Mouse (Mus musculus) embryonic facial prominence, embryonic 14.5 days (tissue): ENCODE data around the gene Kcnk15. TPM values are rescaled to one million over a fixed set of nuclear protein-coding genes. Genes with fewer than 3 reads are reported as not detected.

ENCODE experiments used
- ATAC-seq: fragments of 200-750 bp; cut with Nextera tagmentation; 2 replicates; pipeline ENCODE4 v1.8.0; 2017; ENCODE audit warnings: low read depth, moderate number of reproducible peaks, moderate TSS enrichment
- DNase-seq: peaks from one replicate; pipeline ENCODE4 v3.0.0-alpha.2; 2015; ENCODE audit warnings: low spot score
- H3K27ac ChIP-seq: fragments of 300-500 bp; sonication (generic); replicated peaks from 2 replicates; pipeline ENCODE4 v1.5.1; 2014; ENCODE audit warnings: low read depth, mild to moderate bottlenecking, low read length, moderate library complexity
- H3K27me3 ChIP-seq: fragments of 300-500 bp; sonication (generic); replicated peaks from 2 replicates; pipeline ENCODE4 v1.6.1; 2014; ENCODE audit warnings: low read length; ENCODE audit not compliant: control insufficient read depth, insufficient read depth
- H3K36me3 ChIP-seq: fragments of 300-500 bp; sonication (generic); 2 replicates; pipeline ENCODE4 v1.6.1; 2014; ENCODE audit warnings: low read length, mixed read lengths; ENCODE audit not compliant: control insufficient read depth, insufficient read depth
- H3K4me1 ChIP-seq: fragments of 300-500 bp; sonication (generic); 2 replicates; pipeline ENCODE4 v1.6.1; 2014; ENCODE audit warnings: antibody characterized with exemption, low read length; ENCODE audit not compliant: control insufficient read depth, insufficient read depth
- H3K4me2 ChIP-seq: fragments of 300-500 bp; sonication (generic); 2 replicates; pipeline ENCODE4 v1.6.1; 2014; ENCODE audit warnings: low read depth, mild to moderate bottlenecking, low read length, moderate library complexity, mixed read lengths
- H3K4me3 ChIP-seq: fragments of 300-500 bp; sonication (generic); 2 replicates; pipeline ENCODE4 v1.5.1; 2014; ENCODE audit warnings: low read depth, mild to moderate bottlenecking, low read length
- H3K9ac ChIP-seq: fragments of 300-500 bp; sonication (generic); 2 replicates; pipeline ENCODE4 v1.6.1; 2014; ENCODE audit warnings: low read depth, mild to moderate bottlenecking, low read length, moderate library complexity, mixed read lengths
- H3K9me3 ChIP-seq: fragments of 300-500 bp; sonication (generic); 2 replicates; pipeline ENCODE4 v1.6.1; 2016; ENCODE audit warnings: low read length; ENCODE audit not compliant: control insufficient read depth
- WGBS: fragments of 180-500 bp; shearing (Covaris S2); extraction: QIAGEN DNeasy Blood & Tissue Kit; methylation state at CpG from one replicate; pipeline ENCODE4 v1.1.7; 2014; 5-methylcytosine and 5-hydroxymethylcytosine counted together
- polyA plus RNA-seq: library from polyadenylated mRNA; unstranded; fragments of >200 nt; fragmentation: Nextera tagmentation; extraction: Ambion mirVana; gene quantifications from 2 replicates; pipeline ENCODE4 v1.2.1, GENCODE M21; 2014

The Kcnk15 gene
- polyA plus RNA-seq: not detected in 2 replicates

GRCm38 (mm10) chr2:163853461-163853901 is at the start of gene Kcnk15:
Gene Kcnk15 (plus strand): TSS chr2:163853651.
- Histone ChIP-seq H3K4me3 (peak within 1 kb of the TSS; percentile 27), H3K27me3 (peaks cover 80% of the 10 kb centered on the region), H3K36me3 (no peaks in the 10 kb centered on the region), H3K9ac (no peak within 1 kb of the TSS), H3K4me1 (no peaks in the 10 kb centered on the region), H3K9me3 (no peaks in the 10 kb centered on the region), H3K27ac (no peak within 1 kb of the TSS), H3K4me2 (peak within 1 kb of the TSS; percentile 36)
- 2% methylated on average over 16 of the region's 38 CpGs for WGBS
- DNase-seq: peak; percentile 40
- no peak for ATAC-seq

- Histone ChIP-seq H3K4me2 (no peak overlapping the region), H3K27ac (no peak overlapping the region), H3K27me3 (no peaks in the 10 kb centered on the region), H3K4me1 (peaks cover 5% of the 10 kb centered on the region; the same call in 1 of the 2 replicates), H3K9me3 (no peaks in the 10 kb centered on the region), H3K9ac (no peak overlapping the region), H3K4me3 (no peak overlapping the region), H3K36me3 (no peaks in the 10 kb centered on the region)
- WGBS: 71% methylated on average over 5 of the region's 5 CpGs
- ATAC-seq: no peak
- DNase-seq: no peak
These were observed 49.6 kb upstream of the Kcnk15 start for GRCm38 (mm10) chr2:163803838-163804237.

- no peaks in the 10 kb centered on the region for H3K9me3 ChIP-seq
- no peaks in the 10 kb centered on the region for H3K4me1 ChIP-seq
- no peaks in the 10 kb centered on the region for H3K36me3 ChIP-seq
- no peak for DNase-seq
- H3K9ac ChIP-seq: no peak overlapping the region
- no peak for ATAC-seq
- no peaks in the 10 kb centered on the region for H3K27me3 ChIP-seq
- no peak overlapping the region for H3K4me3 ChIP-seq
- no peak overlapping the region for H3K27ac ChIP-seq
- 84% methylated on average over 4 of the region's 4 CpGs for WGBS
- no peak overlapping the region for H3K4me2 ChIP-seq
These were observed 44.3 kb upstream of the Kcnk15 start for GRCm38 (mm10) chr2:163809166-163809565.

GRCm38 (mm10) chr2:163809704-163810103 is 43.7 kb upstream of the Kcnk15 start:
- Histone ChIP-seq H3K27me3 (no peaks in the 10 kb centered on the region), H3K4me3 (no peak overlapping the region), H3K4me1 (no peaks in the 10 kb centered on the region), H3K9ac (no peak overlapping the region), H3K4me2 (no peak overlapping the region), H3K36me3 (no peaks in the 10 kb centered on the region), H3K9me3 (no peaks in the 10 kb centered on the region), H3K27ac (no peak overlapping the region)
- ATAC-seq (no peak), DNase-seq (no peak)
- WGBS: 55% methylated on average over 7 of the region's 7 CpGs

- Histone ChIP-seq H3K4me1 (no peaks in the 10 kb centered on the region), H3K27me3 (no peaks in the 10 kb centered on the region), H3K4me3 (no peak overlapping the region), H3K36me3 (no peaks in the 10 kb centered on the region), H3K9me3 (no peaks in the 10 kb centered on the region), H3K9ac (no peak overlapping the region), H3K27ac (no peak overlapping the region), H3K4me2 (no peak overlapping the region)
- DNase-seq (peak; percentile 39), ATAC-seq (peak; percentile 44; the same call in 1 of the 2 replicates)
- WGBS: 53% methylated on average over 5 of the region's 5 CpGs
These were observed 40.4 kb upstream of the Kcnk15 start for GRCm38 (mm10) chr2:163813077-163813476.

GRCm38 (mm10) chr2:163814739-163815465 is 38.5 kb upstream of the Kcnk15 start:
- H3K4me2 ChIP-seq: no peak overlapping the region
- H3K9ac ChIP-seq: no peak overlapping the region
- H3K4me3 ChIP-seq: no peak overlapping the region
- H3K27ac ChIP-seq: no peak overlapping the region
- no peaks in the 10 kb centered on the region for H3K4me1 ChIP-seq
- no peaks in the 10 kb centered on the region for H3K27me3 ChIP-seq
- no peaks in the 10 kb centered on the region for H3K9me3 ChIP-seq
- ATAC-seq: no peak
- no peaks in the 10 kb centered on the region for H3K36me3 ChIP-seq
- DNase-seq: no peak
- 86% methylated on average over 9 of the region's 9 CpGs for WGBS

- H3K27ac ChIP-seq: no peak within 1 kb of the TSS
- WGBS: 68% methylated on average over 4 of the region's 4 CpGs
- H3K4me2 ChIP-seq: no peak within 1 kb of the TSS
- no peak within 1 kb of the TSS for H3K4me3 ChIP-seq
- no peaks in the 10 kb centered on the region for H3K36me3 ChIP-seq
- H3K9me3 ChIP-seq: no peaks in the 10 kb centered on the region
- peaks cover 7% of the 10 kb centered on the region; the same call in 1 of the 2 replicates for H3K4me1 ChIP-seq
- no peak within 1 kb of the TSS for H3K9ac ChIP-seq
- peak; percentile 48 for DNase-seq
- H3K27me3 ChIP-seq: no peaks in the 10 kb centered on the region
- ATAC-seq: no peak
These were observed 32.8 kb upstream of the Kcnk15 start, which contains the start of gene Ccn5 for GRCm38 (mm10) chr2:163820607-163821006. Gene Ccn5 (plus strand): TSS chr2:163820861.

- WGBS: 2% methylated on average over 4 of the region's 4 CpGs
- H3K9ac ChIP-seq: no peak overlapping the region; the same call in 1 of the 2 replicates
- H3K36me3 ChIP-seq: no peaks in the 10 kb centered on the region
- no peak for ATAC-seq
- 0 out of 2 replicates have a peak overlapping the region, but pooled peaks have one; percentile 3 for H3K4me3 ChIP-seq
- no peaks in the 10 kb centered on the region for H3K9me3 ChIP-seq
- peaks cover 7% of the 10 kb centered on the region; the same call in 1 of the 2 replicates for H3K4me1 ChIP-seq
- DNase-seq: peak; percentile 23
- peak overlapping the region; percentile 44 for H3K4me2 ChIP-seq
- no peaks in the 10 kb centered on the region for H3K27me3 ChIP-seq
- no peak overlapping the region for H3K27ac ChIP-seq
These were observed 30.2 kb upstream of the Kcnk15 start for GRCm38 (mm10) chr2:163823248-163823647.
